Mouse (Mus musculus) heart, embryonic 11.5 days (tissue): ENCODE data around the gene Dolk. TPM values are rescaled to one million over a fixed set of nuclear protein-coding genes. Genes with fewer than 3 reads are reported as not detected.

Experiments used
- ATAC-seq: fragments of 200-750 bp; cut with Nextera tagmentation; replicated peaks from 2 replicates; pipeline ENCODE4 v1.8.0; 2017; ENCODE audit warnings: moderate library complexity; ENCODE audit not compliant: insufficient number of reproducible peaks, low FRiP score, low TSS enrichment
- H3K27ac ChIP-seq: fragments of 300-500 bp; sonication (generic); 2 replicates; pipeline ENCODE4 v1.5.1; 2014; ENCODE audit warnings: mild to moderate bottlenecking, low read depth, low read length
- H3K27me3 ChIP-seq: fragments of 300-500 bp; sonication (generic); 2 replicates; pipeline ENCODE4 v1.6.1; 2014; ENCODE audit warnings: mild to moderate bottlenecking, low read length, mixed read lengths; ENCODE audit not compliant: control insufficient read depth, insufficient read depth
- H3K36me3 ChIP-seq: fragments of 300-500 bp; sonication (generic); 2 replicates; pipeline ENCODE4 v1.6.1; 2014; ENCODE audit warnings: mild to moderate bottlenecking, low read length, moderate library complexity, mixed read lengths; ENCODE audit not compliant: control insufficient read depth, insufficient read depth
- H3K4me1 ChIP-seq: fragments of 300-500 bp; sonication (generic); 2 replicates; pipeline ENCODE4 v1.6.1; 2014; ENCODE audit warnings: low read length; ENCODE audit not compliant: control insufficient read depth, insufficient read depth
- H3K4me2 ChIP-seq: fragments of 300-500 bp; sonication (generic); 2 replicates; pipeline ENCODE4 v1.6.1; 2014; ENCODE audit warnings: mild to moderate bottlenecking, moderate library complexity
- H3K4me3 ChIP-seq: fragments of 300-500 bp; sonication (generic); 2 replicates; pipeline ENCODE4 v1.5.1; 2014; ENCODE audit warnings: low read depth, low read length
- H3K9ac ChIP-seq: fragments of 300-500 bp; sonication (generic); 2 replicates; pipeline ENCODE4 v1.6.1; 2014; ENCODE audit warnings: mild to moderate bottlenecking, low read depth, low read length, moderate library complexity
- H3K9me3 ChIP-seq: fragments of 300-500 bp; sonication (generic); replicated peaks from 2 replicates; pipeline ENCODE4 v1.6.1; 2016; ENCODE audit warnings: low read length; ENCODE audit not compliant: control insufficient read depth
- WGBS: fragments of 180-500 bp; shearing (Covaris S2); extraction: QIAGEN DNeasy Blood & Tissue Kit; methylation state at CpG from one replicate; pipeline ENCODE4 v1.1.7; 2014; ENCODE audit not compliant: insufficient replicate concordance; 5-methylcytosine and 5-hydroxymethylcytosine counted together
- polyA plus RNA-seq: library from polyadenylated mRNA; unstranded; fragments of >200 nt; fragmentation: Nextera tagmentation; extraction: Ambion mirVana; gene quantifications from 2 replicates; pipeline ENCODE4 v1.2.1, GENCODE M21; 2014

Dolk gene
- polyA plus RNA-seq, 1 experiment from 2014 or later: 26.6 TPM

- no peaks in the 10 kb centered on the region for H3K27me3 ChIP-seq
- no peak overlapping the region for H3K4me3 ChIP-seq
- no peaks in the 10 kb centered on the region for H3K9me3 ChIP-seq
- 92% methylated on average over 3 of the region's 3 CpGs for WGBS
- H3K4me1 ChIP-seq: peaks cover 12% of the 10 kb centered on the region; the same call in 1 of the 2 replicates
- H3K4me2 ChIP-seq: no peak overlapping the region
- peaks cover 10% of the 10 kb centered on the region for H3K36me3 ChIP-seq
- no peak overlapping the region for H3K27ac ChIP-seq
- no peak for ATAC-seq
- H3K9ac ChIP-seq: no peak overlapping the region
These were observed 37.0 kb downstream of the Dolk start for GRCm38 (mm10) chr2:30249182-30249581.

GRCm38 (mm10) chr2:30247681-30248080 lies 38.5 kb downstream of the Dolk start:
- H3K9ac ChIP-seq: no peak overlapping the region
- no peak overlapping the region for H3K27ac ChIP-seq
- H3K36me3 ChIP-seq: peaks cover 10% of the 10 kb centered on the region
- H3K4me3 ChIP-seq: no peak overlapping the region
- ATAC-seq: no peak
- H3K9me3 ChIP-seq: no peaks in the 10 kb centered on the region
- H3K27me3 ChIP-seq: no peaks in the 10 kb centered on the region
- H3K4me1 ChIP-seq: peaks cover 15% of the 10 kb centered on the region
- WGBS: 81% methylated on average over 4 of the region's 4 CpGs
- H3K4me2 ChIP-seq: no peak overlapping the region

- ATAC-seq: no peak
- H3K4me1 ChIP-seq: peaks cover 16% of the 10 kb centered on the region
- no peak overlapping the region for H3K9ac ChIP-seq
- H3K36me3 ChIP-seq: peaks cover 10% of the 10 kb centered on the region
- H3K9me3 ChIP-seq: no peaks in the 10 kb centered on the region
- no peak overlapping the region for H3K27ac ChIP-seq
- H3K27me3 ChIP-seq: no peaks in the 10 kb centered on the region
- no peak overlapping the region for H3K4me3 ChIP-seq
- 84% methylated on average over 5 of the region's 5 CpGs for WGBS
- no peak overlapping the region for H3K4me2 ChIP-seq
These were observed 39.1 kb downstream of the Dolk start for GRCm38 (mm10) chr2:30247036-30247435.

GRCm38 (mm10) chr2:30244595-30245178 lies 41.4 kb downstream of the Dolk start:
- 76% methylated on average over 7 of the region's 7 CpGs for WGBS
- H3K36me3 ChIP-seq: peaks cover 22% of the 10 kb centered on the region
- ATAC-seq: no peak

GRCm38 (mm10) chr2:30243391-30243790 lies 42.7 kb downstream of the Dolk start:
- WGBS: 86% methylated on average over 4 of the region's 4 CpGs

More at GRCm38 (mm10) chr2:30244595-30245178, 41.4 kb downstream of the Dolk start:
- peaks cover 21% of the 10 kb centered on the region for H3K4me1 ChIP-seq
- no peak overlapping the region for H3K9ac ChIP-seq
- no peak overlapping the region for H3K27ac ChIP-seq
- no peak overlapping the region for H3K4me2 ChIP-seq
- H3K4me3 ChIP-seq: no peak overlapping the region
- H3K27me3 ChIP-seq: no peaks in the 10 kb centered on the region
- H3K9me3 ChIP-seq: no peaks in the 10 kb centered on the region

GRCm38 (mm10) chr2:30242509-30242908 lies 43.6 kb downstream of the Dolk start:
- H3K9ac ChIP-seq: no peak overlapping the region; the same call in 1 of the 2 replicates
- no peak overlapping the region for H3K4me3 ChIP-seq
- H3K4me2 ChIP-seq: no peak overlapping the region; the same call in 1 of the 2 replicates
- ATAC-seq: no peak
- peak overlapping the region; percentile 54 for H3K27ac ChIP-seq
- peaks cover 36% of the 10 kb centered on the region for H3K4me1 ChIP-seq
- H3K27me3 ChIP-seq: no peaks in the 10 kb centered on the region
- WGBS: 51% methylated on average over 4 of the region's 4 CpGs
- H3K36me3 ChIP-seq: peaks cover 14% of the 10 kb centered on the region
- H3K9me3 ChIP-seq: no peaks in the 10 kb centered on the region

More at GRCm38 (mm10) chr2:30243391-30243790, 42.7 kb downstream of the Dolk start:
- Histone ChIP-seq H3K4me1 (peaks cover 34% of the 10 kb centered on the region), H3K4me3 (no peak overlapping the region), H3K27me3 (no peaks in the 10 kb centered on the region), H3K9ac (no peak overlapping the region), H3K9me3 (no peaks in the 10 kb centered on the region), H3K4me2 (no peak overlapping the region), H3K36me3 (peaks cover 17% of the 10 kb centered on the region), H3K27ac (0 out of 2 replicates have a peak overlapping the region, but pooled peaks have one; percentile 37)
- no peak for ATAC-seq

- H3K4me3 ChIP-seq: peak within 1 kb of the TSS; percentile 95; the same call in 1 of the 2 replicates
- no peaks in the 10 kb centered on the region for H3K27me3 ChIP-seq
- WGBS: 59% methylated on average over 2 of the region's 2 CpGs
- no peak for ATAC-seq
- peaks cover 38% of the 10 kb centered on the region for H3K4me1 ChIP-seq
- H3K9me3 ChIP-seq: no peaks in the 10 kb centered on the region
- peaks cover 12% of the 10 kb centered on the region for H3K36me3 ChIP-seq
- H3K4me2 ChIP-seq: peak within 1 kb of the TSS; percentile 97
- peak within 1 kb of the TSS; percentile 94 for H3K9ac ChIP-seq
- H3K27ac ChIP-seq: peak within 1 kb of the TSS; percentile 16
These were observed 45.9 kb downstream of the Dolk start, which contains the start of gene Gm28035 for GRCm38 (mm10) chr2:30240267-30240666. TSS of gene Gm28035 (plus strand) at chr2:30240567.

- 48% methylated on average over 4 of the region's 4 CpGs for WGBS
- Histone ChIP-seq H3K9ac (peak overlapping the region; percentile 34), H3K4me1 (peaks cover 38% of the 10 kb centered on the region), H3K4me2 (peak overlapping the region; percentile 97), H3K4me3 (0 out of 2 replicates have a peak overlapping the region, but pooled peaks have one; percentile 95), H3K36me3 (peaks cover 12% of the 10 kb centered on the region), H3K27ac (peak overlapping the region; percentile 16), H3K9me3 (no peaks in the 10 kb centered on the region), H3K27me3 (no peaks in the 10 kb centered on the region)
- no peak for ATAC-seq
These were observed 46.4 kb downstream of the Dolk start for GRCm38 (mm10) chr2:30239777-30240176.
